Comparison of ENCODE assay signal across 7 mouse cellular contexts in genomic region chr10:79916808-79917531, GRCm38 (mm10). TPM values are rescaled to one million over a fixed set of nuclear protein-coding genes. Genes with fewer than 3 reads are reported as not detected.
A peak's percentile ranks its signal among the peaks of the same experiment; 100 is the strongest.
DNase-seq lines count a peak whose midpoint lies in the region; ATAC-seq and TF ChIP-seq lines count a peak whose summit lies in the region.

TSS of gene Kiss1r (plus strand) at chr10:79916971.

- intact Hi-C loops in heart, adult 2 months (cut with DNase I): no loop called here

- H3K27ac ChIP-seq in embryonic facial prominence, embryonic 13.5 days: peak within 1 kb of the TSS; percentile 81
- peak within 1 kb of the TSS; percentile 91 for H3K27ac ChIP-seq in heart, adult 2 months
- H3K27ac ChIP-seq in kidney, adult 2 months (ENCODE audit: insufficient read depth, low read depth, low read length): peak within 1 kb of the TSS; percentile 67
- peak within 1 kb of the TSS; percentile 68 for H3K27ac ChIP-seq in limb, embryonic 12.5 days
- peak within 1 kb of the TSS; percentile 72 for H3K27ac ChIP-seq in midbrain, embryonic 13.5 days

- peaks cover 48% of the 10 kb centered on the region for H3K27me3 ChIP-seq in embryonic facial prominence, embryonic 13.5 days
- H3K27me3 ChIP-seq in heart, adult 2 months (ENCODE audit: control insufficient read depth, insufficient read depth, low read length): peaks cover 17% of the 10 kb centered on the region
- no peaks in the 10 kb centered on the region for H3K27me3 ChIP-seq in kidney, adult 2 months (replicated peaks; ENCODE audit: control insufficient read depth, insufficient read depth, low read length)
- H3K27me3 ChIP-seq in limb, embryonic 12.5 days: peaks cover 48% of the 10 kb centered on the region
- peaks cover 48% of the 10 kb centered on the region for H3K27me3 ChIP-seq in midbrain, embryonic 13.5 days

- TF ChIP-seq CTCF in heart, adult 2 months (IDR thresholded peaks at IDR 0.05): no peak
- no peak for TF ChIP-seq CTCF in kidney, adult 2 months (conservative IDR thresholded peaks at IDR 0.05; ENCODE audit: insufficient read depth, insufficient read length, low read depth, low read length)

- H3K4me2 ChIP-seq in embryonic facial prominence, embryonic 13.5 days: peak within 1 kb of the TSS; percentile 96
- peak within 1 kb of the TSS; percentile 95 for H3K4me2 ChIP-seq in limb, embryonic 12.5 days
- H3K4me2 ChIP-seq in midbrain, embryonic 13.5 days (replicated peaks): peak within 1 kb of the TSS; percentile 95

- ATAC-seq in embryonic facial prominence, embryonic 13.5 days (ENCODE audit: insufficient number of reproducible peaks, insufficient read depth, low FRiP score, low TSS enrichment, low read depth): peak; percentile 44; the same call in 1 of the 2 replicates
- peak; percentile 82 for ATAC-seq in limb, embryonic 12.5 days (ENCODE audit: insufficient number of reproducible peaks, insufficient read depth, low FRiP score, low TSS enrichment, low read depth)
- ATAC-seq in midbrain, embryonic 13.5 days: peak; percentile 82

- H3K4me3 ChIP-seq in embryonic facial prominence, embryonic 13.5 days: peak within 1 kb of the TSS; percentile 87
- peak within 1 kb of the TSS; percentile 84 for H3K4me3 ChIP-seq in heart, adult 2 months
- H3K4me3 ChIP-seq in kidney, adult 2 months (ENCODE audit: insufficient read depth, low read depth, low read length): peak within 1 kb of the TSS; percentile 98
- peak within 1 kb of the TSS; percentile 82 for H3K4me3 ChIP-seq in limb, embryonic 12.5 days (replicated peaks)
- peak within 1 kb of the TSS; percentile 67 for H3K4me3 ChIP-seq in midbrain, embryonic 13.5 days (replicated peaks)

- H3K9ac ChIP-seq in embryonic facial prominence, embryonic 13.5 days: peak within 1 kb of the TSS; percentile 97
- peak within 1 kb of the TSS; percentile 86 for H3K9ac ChIP-seq in heart, adult 2 months (ENCODE audit: low read depth, low read length)
- peak within 1 kb of the TSS; percentile 95 for H3K9ac ChIP-seq in limb, embryonic 12.5 days (replicated peaks)
- H3K9ac ChIP-seq in midbrain, embryonic 13.5 days (replicated peaks): peak within 1 kb of the TSS; percentile 87

- peak; percentile 82 for TF ChIP-seq POLR2A in heart, adult 2 months (IDR thresholded peaks at IDR 0.05; ENCODE audit: insufficient read depth, low read depth, low read length)
- peak; percentile 69 for TF ChIP-seq POLR2A in kidney, adult 2 months (IDR thresholded peaks at IDR 0.05; ENCODE audit: low read depth, low read length)

- DNase-seq in adrenal gland, postnatal 25 days: peak; percentile 92
- peak; percentile 92 to 96 for DNase-seq in heart, adult 2 months
- peak; percentile 89 for DNase-seq in kidney, adult 2 months
- peak; percentile 81 for DNase-seq in spleen, adult 12 weeks (ENCODE audit: low spot score)

- H3K4me1 ChIP-seq in embryonic facial prominence, embryonic 13.5 days: peaks cover 59% of the 10 kb centered on the region
- peaks cover 10% of the 10 kb centered on the region for H3K4me1 ChIP-seq in heart, adult 2 months (ENCODE audit: control insufficient read depth, insufficient read depth, low read length)
- peaks cover 12% of the 10 kb centered on the region for H3K4me1 ChIP-seq in kidney, adult 2 months (ENCODE audit: control insufficient read depth, insufficient read depth, low read length)
- peaks cover 61% of the 10 kb centered on the region for H3K4me1 ChIP-seq in limb, embryonic 12.5 days (replicated peaks)
- H3K4me1 ChIP-seq in midbrain, embryonic 13.5 days (replicated peaks): peaks cover 67% of the 10 kb centered on the region

- H3K36me3 ChIP-seq in embryonic facial prominence, embryonic 13.5 days: peaks cover 10% of the 10 kb centered on the region
- H3K36me3 ChIP-seq in heart, adult 2 months (ENCODE audit: control insufficient read depth, insufficient read depth, low read length): no peaks in the 10 kb centered on the region
- no peaks in the 10 kb centered on the region for H3K36me3 ChIP-seq in kidney, adult 2 months (ENCODE audit: control insufficient read depth, insufficient read depth, low read length)
- H3K36me3 ChIP-seq in limb, embryonic 12.5 days: peaks cover 12% of the 10 kb centered on the region
- peaks cover 4% of the 10 kb centered on the region; the same call in 1 of the 2 replicates for H3K36me3 ChIP-seq in midbrain, embryonic 13.5 days

- no peak for TF ChIP-seq EP300 in heart, adult 2 months (IDR thresholded peaks at IDR 0.05; ENCODE audit: insufficient read depth, low read depth, low read length)

- 2% methylated on average over 42 of the region's 42 CpGs for WGBS in embryonic facial prominence, embryonic 13.5 days
- 2% methylated on average over 42 of the region's 42 CpGs for WGBS in heart, adult 2 months
- 1% methylated on average over 42 of the region's 42 CpGs for WGBS in kidney, adult 2 months
- 3% methylated on average over 42 of the region's 42 CpGs for WGBS in limb, embryonic 12.5 days
- WGBS in midbrain, embryonic 13.5 days: 2% methylated on average over 41 of the region's 42 CpGs

- no peaks in the 10 kb centered on the region for H3K9me3 ChIP-seq in embryonic facial prominence, embryonic 13.5 days
- H3K9me3 ChIP-seq in limb, embryonic 12.5 days: no peaks in the 10 kb centered on the region
- no peaks in the 10 kb centered on the region for H3K9me3 ChIP-seq in midbrain, embryonic 13.5 days

- H3K79me2 ChIP-seq in heart, adult 2 months (replicated peaks; ENCODE audit: control insufficient read depth, insufficient read depth, low read length): 0 out of 2 replicates have a peak, but pooled peaks cover 4% of the 10 kb centered on the region

RNA-seq across cellular contexts. Expression of gene Kiss1r, which starts in this region (rescaled TPM):
- 1.1 and 2.3 TPM in 2 replicates for total RNA-seq in adrenal gland, postnatal 25 days (2021)
- 0.98 and 1.3 TPM in 2 replicates for polyA plus RNA-seq in embryonic facial prominence, embryonic 13.5 days (2015; fragmentation: Nextera tagmentation; extraction: Ambion mirVana)
- under 1 TPM; 0.10 to 0.25 TPM for total RNA-seq in heart, adult 2 months (2021)
- polyA plus RNA-seq in heart, adult 2 months (2012; rRNA removed): 0.79 and 1.5 TPM in 2 replicates
- 5.6 and 9.2 TPM in 2 replicates for polyA plus RNA-seq in kidney, adult 2 months (2012; rRNA removed)
- 1.1 and 1.2 TPM in 2 replicates for polyA plus RNA-seq in limb, embryonic 12.5 days (2016; fragmentation: Nextera tagmentation; extraction: Ambion mirVana)
- 2.2 and 2.3 TPM in 2 replicates for polyA plus RNA-seq in midbrain, embryonic 13.5 days (2015; fragmentation: Nextera tagmentation; extraction: Ambion mirVana)

Comparison
In these comparisons a context has a peak if more than half of its experiments do, and no peak if none do; other contexts are left out.
1. Peak in every context shown above with its lines: DNase-seq, ATAC-seq, H3K4me3 ChIP-seq and H3K27ac ChIP-seq.